Mouse (Mus musculus) urinary bladder, postnatal 25 days (tissue): ENCODE measurements around the gene Dennd1b.

ENCODE experiments used
- DNase-seq: peaks from one replicate; pipeline ENCODE4 v3.0.0; 2022; ENCODE audit warnings: low spot score

The Dennd1b gene

GRCm38 (mm10) chr1:139192635-139193034 is 229.4 kb downstream of the Dennd1b start:
- no peak for DNase-seq

- DNase-seq = no peak
Observed at GRCm38 (mm10) chr1:139194011-139194410, 230.8 kb downstream of the Dennd1b start.

GRCm38 (mm10) chr1:139194428-139195028 is 231.3 kb downstream of the Dennd1b start:
- DNase-seq = no peak

- DNase-seq = no peak
Observed at GRCm38 (mm10) chr1:139203026-139203425, 239.8 kb downstream of the Dennd1b start.

GRCm38 (mm10) chr1:139206259-139206658 is 243.0 kb downstream of the Dennd1b start:
- DNase-seq = no peak

- DNase-seq = no peak
Observed at GRCm38 (mm10) chr1:139209796-139210195, 246.6 kb downstream of the Dennd1b start.

- DNase-seq = no peak
Observed at GRCm38 (mm10) chr1:139210505-139210904, 247.3 kb downstream of the Dennd1b start.

- no peak for DNase-seq
Observed at GRCm38 (mm10) chr1:139215311-139215710, 252.1 kb downstream of the Dennd1b start.

- no peak for DNase-seq
Observed at GRCm38 (mm10) chr1:139223804-139224203, 260.6 kb downstream of the Dennd1b start.

GRCm38 (mm10) chr1:139224309-139224949 is 261.2 kb downstream of the Dennd1b start:
- no peak for DNase-seq
